Mouse (Mus musculus) inflammation-experienced regulatory T-cells, adult 16 weeks (primary cell): ENCODE results near the gene Clic1. TPM values are rescaled to one million over a fixed set of nuclear protein-coding genes. Genes with fewer than 3 reads are reported as not detected.

Experiments
- polyA plus RNA-seq: library from polyadenylated mRNA; unstranded; fragments of 100-300 nt; shearing (Covaris generic); gene quantifications from one replicate; pipeline ENCODE4 v1.2.1, GENCODE M21; 2017

Clic1 gene
- polyA plus RNA-seq, 1 experiment from 2014 or later = 611 TPM

Other genes starting within 250 kb of the Clic1 start
- gene Cyp21a1, start 245.4 kb upstream of the Clic1 start, polyA plus RNA-seq = not detected
- gene Stk19, start 213.0 kb upstream of the Clic1 start, polyA plus RNA-seq = 38.5 TPM
- gene Dxo, start 212.9 kb upstream of the Clic1 start, polyA plus RNA-seq = 96.4 TPM
- 169 TPM for gene Skiv2l, start 199.8 kb upstream of the Clic1 start, polyA plus RNA-seq
- gene Nelfe, start 199.6 kb upstream of the Clic1 start, polyA plus RNA-seq = 48.6 TPM
- 1.4 TPM for gene Cfb, start 187.4 kb upstream of the Clic1 start, polyA plus RNA-seq
- 0.66 TPM for gene Zbtb12, start 170.5 kb upstream of the Clic1 start, polyA plus RNA-seq
- not detected for gene Gm20547, start 167.9 kb upstream of the Clic1 start, polyA plus RNA-seq
- gene C2, start 151.7 kb upstream of the Clic1 start, polyA plus RNA-seq = 3.3 TPM
- 45.6 TPM for gene Ehmt2, start 151.5 kb upstream of the Clic1 start, polyA plus RNA-seq
- gene Slc44a4, start 135.5 kb upstream of the Clic1 start, polyA plus RNA-seq = not detected
- gene Neu1, start 118.7 kb upstream of the Clic1 start, polyA plus RNA-seq = 107 TPM
- gene Hspa1b, start 90.7 kb upstream of the Clic1 start, polyA plus RNA-seq = 15.1 TPM
- gene Gm20481, start 80.1 kb upstream of the Clic1 start, polyA plus RNA-seq = not detected
- 4.3 TPM for gene Hspa1a, start 77.8 kb upstream of the Clic1 start, polyA plus RNA-seq
- 0.13 TPM for gene Hspa1l, start 77.3 kb upstream of the Clic1 start, polyA plus RNA-seq
- 60.3 TPM for gene Lsm2, start 68.1 kb upstream of the Clic1 start, polyA plus RNA-seq
- 276 TPM for gene Vars, start 49.0 kb upstream of the Clic1 start, polyA plus RNA-seq
- 0.44 TPM for gene Vwa7, start 33.4 kb upstream of the Clic1 start, polyA plus RNA-seq
- gene Sapcd1, start 21.9 kb upstream of the Clic1 start, polyA plus RNA-seq = 4.4 TPM
- gene Msh5, start 3.2 kb upstream of the Clic1 start, polyA plus RNA-seq = 1.5 TPM
- gene Ddah2, start 9.1 kb downstream of the Clic1 start, polyA plus RNA-seq = 2.5 TPM
- gene Ly6g6c, start 15.4 kb downstream of the Clic1 start, polyA plus RNA-seq = not detected
- gene Mpig6b, start 16.2 kb downstream of the Clic1 start, polyA plus RNA-seq = not detected
- not detected for gene Ly6g6e, start 26.9 kb downstream of the Clic1 start, polyA plus RNA-seq
- not detected for gene Ly6g6d, start 28.1 kb downstream of the Clic1 start, polyA plus RNA-seq
- not detected for gene Ly6g6f, start 35.6 kb downstream of the Clic1 start, polyA plus RNA-seq
- 86.4 TPM for gene Abhd16a, start 39.3 kb downstream of the Clic1 start, polyA plus RNA-seq
- not detected for gene Ly6g5c, start 58.3 kb downstream of the Clic1 start, polyA plus RNA-seq
- 2.4 TPM for gene Ly6g5b, start 65.5 kb downstream of the Clic1 start, polyA plus RNA-seq
- gene Gpank1, start 71.5 kb downstream of the Clic1 start, polyA plus RNA-seq = 62.3 TPM
- 279 TPM for gene Csnk2b, start 72.1 kb downstream of the Clic1 start, polyA plus RNA-seq
- gene D17H6S53E, start 76.4 kb downstream of the Clic1 start, polyA plus RNA-seq = 5.5 TPM
- gene Apom, start 82.1 kb downstream of the Clic1 start, polyA plus RNA-seq = not detected
- 48.9 TPM for gene Bag6, start 85.2 kb downstream of the Clic1 start, polyA plus RNA-seq
- gene Prrc2a, start 114.9 kb downstream of the Clic1 start, polyA plus RNA-seq = 17.8 TPM
- 7.4 TPM for gene Aif1, start 126.1 kb downstream of the Clic1 start, polyA plus RNA-seq
- gene Lst1, start 138.5 kb downstream of the Clic1 start, polyA plus RNA-seq = 9.5 TPM
- 1,703 TPM for gene Ltb, start 144.5 kb downstream of the Clic1 start, polyA plus RNA-seq
- 46.9 TPM for gene Tnf, start 152.0 kb downstream of the Clic1 start, polyA plus RNA-seq
- gene Lta, start 155.4 kb downstream of the Clic1 start, polyA plus RNA-seq = 140 TPM
- gene Gm16181, start 170.9 kb downstream of the Clic1 start, polyA plus RNA-seq = 1.6 TPM
- gene Atp6v1g2, start 183.7 kb downstream of the Clic1 start, polyA plus RNA-seq = 8.7 TPM
- 23.1 TPM for gene Nfkbil1, start 185.8 kb downstream of the Clic1 start, polyA plus RNA-seq
- gene Ddx39b, start 191.8 kb downstream of the Clic1 start, polyA plus RNA-seq = 257 TPM
- gene H2-D1, start 212.8 kb downstream of the Clic1 start, polyA plus RNA-seq = 7,111 TPM